Mouse (Mus musculus) limb, embryonic 10.5 days (tissue): ENCODE results near the gene Per1. TPM values are rescaled to one million over a fixed set of nuclear protein-coding genes. Genes with fewer than 3 reads are reported as not detected.
A peak's percentile ranks its signal among the peaks of the same experiment; 100 is the strongest.

Experiments used
- DNase-seq: peaks from one replicate; pipeline ENCODE4 v3.0.0-alpha.2; 2017; ENCODE audit warnings: low spot score
- H3K27ac ChIP-seq: fragments of 300-500 bp; sonication (generic); 2 replicates; pipeline ENCODE4 v1.5.1; 2016; ENCODE audit warnings: mild to moderate bottlenecking
- H3K27me3 ChIP-seq: fragments of 300-500 bp; sonication (generic); 2 replicates; pipeline ENCODE4 v1.6.1; 2016; ENCODE audit warnings: low read depth, mild to moderate bottlenecking; ENCODE audit not compliant: poor library complexity, severe bottlenecking
- H3K36me3 ChIP-seq: fragments of 300-500 bp; sonication (generic); 2 replicates; pipeline ENCODE4 v1.6.1; 2016; ENCODE audit warnings: mild to moderate bottlenecking, moderate library complexity
- H3K4me1 ChIP-seq: fragments of 300-500 bp; sonication (generic); 2 replicates; pipeline ENCODE4 v1.6.1; 2016
- H3K4me3 ChIP-seq: fragments of 300-500 bp; sonication (generic); 2 replicates; pipeline ENCODE4 v1.5.1; 2016; ENCODE audit warnings: mild to moderate bottlenecking, moderate library complexity
- H3K9me3 ChIP-seq: fragments of 300-500 bp; sonication (generic); replicated peaks from 2 replicates; pipeline ENCODE4 v1.6.1; 2016; ENCODE audit warnings: mild to moderate bottlenecking
- WGBS: fragments of 180-500 bp; shearing (Covaris S2); methylation state at CpG from one replicate; pipeline ENCODE4 v1.1.7; 2016; 5-methylcytosine and 5-hydroxymethylcytosine counted together
- polyA plus RNA-seq: library from polyadenylated mRNA; unstranded; fragments of >200 nt; fragmentation: Nextera tagmentation; extraction: Ambion mirVana; gene quantifications from 2 replicates; pipeline ENCODE4 v1.2.1, GENCODE M21; 2016

The Per1 gene
- polyA plus RNA-seq, 1 experiment from 2014 or later = 10.3 TPM

DNA sequence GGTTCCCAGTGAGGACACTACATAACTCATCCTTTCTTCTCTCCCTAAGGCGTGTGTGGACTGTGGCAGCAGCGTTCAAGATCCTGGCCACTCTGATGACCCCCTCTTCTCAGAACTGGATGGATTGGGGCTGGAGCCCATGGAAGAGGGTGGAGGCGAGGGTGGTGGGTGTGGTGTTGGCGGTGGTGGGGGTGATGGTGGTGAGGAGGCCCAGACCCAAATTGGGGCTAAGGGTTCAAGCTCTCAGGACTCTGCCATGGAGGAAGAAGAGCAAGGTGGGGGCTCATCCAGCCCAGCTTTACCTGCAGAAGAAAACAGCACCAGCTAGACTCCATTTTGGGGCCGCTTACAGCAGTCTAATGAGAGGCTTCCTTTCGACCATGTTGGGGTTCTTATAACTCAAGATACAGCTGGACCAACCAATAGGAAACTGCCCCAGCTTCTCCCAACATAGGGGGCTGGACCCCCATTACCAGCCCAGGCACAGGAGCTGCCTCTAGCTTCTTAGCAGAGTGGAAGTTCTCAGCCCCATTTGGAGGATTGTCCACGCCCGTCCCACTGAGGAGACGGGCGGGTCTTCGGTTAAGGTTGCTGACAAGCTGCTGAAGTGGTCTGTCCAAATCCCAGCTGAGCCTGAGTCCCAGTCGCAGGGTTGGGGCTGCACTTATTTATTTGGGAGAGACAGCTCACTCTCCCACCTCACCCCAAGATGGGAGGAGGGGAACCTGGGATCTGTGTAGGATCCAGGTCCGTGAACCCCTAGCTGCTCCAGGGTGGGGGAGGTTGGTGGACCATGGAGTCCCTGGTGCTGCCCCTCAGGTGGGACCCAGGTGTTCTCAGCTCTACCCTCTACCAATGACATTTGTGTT, 14.2 kb downstream of the Per1 start:
- 83% methylated on average over 13 of the region's 13 CpGs for WGBS
- Histone ChIP-seq H3K36me3 (peaks cover 54% of the 10 kb centered on the region), H3K27ac (no peak overlapping the region), H3K27me3 (peaks cover 15% of the 10 kb centered on the region; the same call in 1 of the 2 replicates), H3K9me3 (no peaks in the 10 kb centered on the region), H3K4me3 (peak overlapping the region; percentile 8; the same call in 1 of the 2 replicates), H3K4me1 (peaks cover 26% of the 10 kb centered on the region)
- no peak for DNase-seq

DNA sequence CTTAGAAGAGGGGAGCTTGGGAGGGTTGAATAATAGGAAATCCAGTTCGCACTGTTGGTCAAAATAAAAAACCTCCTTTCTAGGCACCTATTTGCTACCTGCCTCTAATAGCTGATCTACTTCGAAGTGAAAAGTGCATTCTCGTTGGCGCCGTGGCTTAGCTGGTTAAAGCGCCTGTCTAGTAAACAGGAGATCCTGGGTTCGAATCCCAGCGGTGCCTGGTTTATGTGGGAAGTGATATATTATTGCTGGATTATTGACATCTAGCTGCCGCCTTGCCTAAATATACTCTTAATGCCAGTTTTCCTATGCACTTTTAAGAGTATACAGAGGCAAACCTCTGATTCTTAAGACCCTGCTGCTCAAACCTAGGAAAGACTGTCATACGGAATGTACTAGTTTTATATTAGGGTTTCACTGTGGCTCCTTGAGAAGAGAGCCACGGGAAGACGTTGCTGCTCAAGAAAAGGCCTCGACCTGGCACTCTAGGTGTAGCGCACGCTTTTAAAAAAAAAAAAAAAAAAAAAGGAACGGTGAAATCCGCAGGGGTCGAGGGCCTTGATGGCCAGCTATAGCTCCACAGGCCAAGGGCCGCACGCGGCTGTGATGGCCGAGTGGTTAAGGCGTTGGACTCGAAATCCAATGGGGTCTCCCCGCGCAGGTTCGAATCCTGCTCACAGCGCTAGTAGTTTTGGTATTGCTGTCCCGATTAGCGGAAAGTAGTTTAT, 15.5 kb downstream of the Per1 start:
- Histone ChIP-seq H3K4me3 (peak overlapping the region; percentile 62), H3K36me3 (peaks cover 42% of the 10 kb centered on the region), H3K4me1 (peaks cover 26% of the 10 kb centered on the region), H3K27ac (peak overlapping the region; percentile 76), H3K9me3 (no peaks in the 10 kb centered on the region), H3K27me3 (peaks cover 22% of the 10 kb centered on the region)
- WGBS = under 1% methylated on average over 30 of the region's 30 CpGs
- peak; percentile 99 for DNase-seq

DNA sequence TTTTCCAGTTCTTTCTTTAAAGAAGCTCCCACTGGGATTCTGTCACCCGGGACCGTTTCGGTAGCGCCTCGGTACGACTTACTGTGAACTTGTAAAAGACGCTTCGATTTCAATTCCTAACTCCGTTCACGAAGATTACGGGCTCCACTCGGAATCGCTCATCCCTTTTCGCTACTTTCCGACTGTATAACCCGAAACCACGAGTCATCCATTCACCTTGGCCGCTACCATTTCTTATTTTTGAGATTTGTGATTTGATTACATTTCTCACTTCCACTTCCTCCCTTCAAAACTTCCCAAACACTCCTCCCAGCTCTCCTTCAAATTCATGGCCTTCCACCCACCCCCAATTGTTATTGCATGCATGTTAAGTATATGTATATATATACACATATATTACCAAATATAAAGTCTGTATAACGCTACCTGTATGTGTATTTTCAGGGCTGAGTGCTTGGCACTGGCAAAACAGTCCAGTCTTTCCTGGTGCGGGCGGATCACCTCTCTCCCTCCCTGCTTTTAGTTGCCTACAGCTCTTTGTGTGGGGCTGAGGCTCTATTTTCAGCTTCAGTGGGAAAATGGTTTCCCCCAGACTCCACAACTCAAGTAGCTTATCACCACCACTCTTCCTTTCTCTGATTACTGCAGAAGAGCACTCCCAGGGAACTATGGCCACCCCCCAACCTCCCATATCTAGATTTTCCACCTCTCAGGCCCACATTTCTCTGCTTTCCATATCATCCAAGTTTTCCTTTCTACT, 16.2 kb downstream of the Per1 start:
- WGBS = 7% methylated on average over 21 of the region's 21 CpGs
- Histone ChIP-seq H3K4me1 (peaks cover 26% of the 10 kb centered on the region), H3K36me3 (peaks cover 34% of the 10 kb centered on the region), H3K27ac (peak overlapping the region; percentile 76), H3K4me3 (peak overlapping the region; percentile 62), H3K27me3 (peaks cover 29% of the 10 kb centered on the region), H3K9me3 (no peaks in the 10 kb centered on the region)
- DNase-seq = peak; percentile 49

DNA sequence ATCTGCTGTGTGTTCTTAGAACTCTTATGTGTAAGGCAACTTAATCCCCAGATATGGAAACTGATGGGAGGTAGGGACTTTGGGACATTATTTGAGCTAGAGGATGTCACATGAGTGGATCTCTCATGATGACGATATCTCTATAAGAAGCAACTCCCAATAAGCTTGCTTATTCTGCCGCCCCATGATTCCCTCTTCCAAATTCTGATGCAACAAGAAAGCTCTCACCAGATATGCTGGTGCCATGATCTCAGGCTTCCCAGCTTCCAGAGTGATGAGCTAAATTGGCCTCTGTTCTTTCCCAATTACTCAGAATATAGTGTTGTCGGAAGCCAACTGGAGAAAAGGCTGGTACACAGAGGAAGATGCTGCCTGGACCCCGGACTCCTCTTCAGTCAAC, 16.8 kb downstream of the Per1 start:
- WGBS = 61% methylated on average over 4 of the region's 4 CpGs
- H3K27ac ChIP-seq = peak overlapping the region; percentile 76
- peaks cover 26% of the 10 kb centered on the region for H3K4me1 ChIP-seq
- peak overlapping the region; percentile 62; the same call in 1 of the 2 replicates for H3K4me3 ChIP-seq
- H3K27me3 ChIP-seq = peaks cover 36% of the 10 kb centered on the region
- no peak for DNase-seq
- H3K36me3 ChIP-seq = peaks cover 28% of the 10 kb centered on the region
- H3K9me3 ChIP-seq = no peaks in the 10 kb centered on the region

DNA sequence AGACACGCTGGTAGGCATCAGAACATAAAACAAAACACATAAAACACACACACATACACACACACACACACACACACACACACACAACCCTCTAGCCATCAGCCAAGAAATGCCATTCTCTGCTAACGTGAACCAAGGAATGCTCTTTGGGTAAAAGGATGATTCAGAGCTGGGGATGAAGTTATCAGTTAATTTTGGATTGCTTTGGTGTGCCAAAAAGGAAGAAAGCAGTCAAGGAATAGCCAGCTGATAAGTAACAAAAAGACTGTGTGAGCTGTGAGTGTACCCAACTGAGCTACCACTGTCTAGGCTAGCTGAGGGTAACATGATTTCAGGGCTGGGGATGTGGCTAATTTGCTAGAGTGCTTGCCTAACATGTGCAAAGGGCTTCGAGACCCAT, 19.0 kb downstream of the Per1 start:
- H3K4me1 ChIP-seq = peaks cover 38% of the 10 kb centered on the region

DNA sequence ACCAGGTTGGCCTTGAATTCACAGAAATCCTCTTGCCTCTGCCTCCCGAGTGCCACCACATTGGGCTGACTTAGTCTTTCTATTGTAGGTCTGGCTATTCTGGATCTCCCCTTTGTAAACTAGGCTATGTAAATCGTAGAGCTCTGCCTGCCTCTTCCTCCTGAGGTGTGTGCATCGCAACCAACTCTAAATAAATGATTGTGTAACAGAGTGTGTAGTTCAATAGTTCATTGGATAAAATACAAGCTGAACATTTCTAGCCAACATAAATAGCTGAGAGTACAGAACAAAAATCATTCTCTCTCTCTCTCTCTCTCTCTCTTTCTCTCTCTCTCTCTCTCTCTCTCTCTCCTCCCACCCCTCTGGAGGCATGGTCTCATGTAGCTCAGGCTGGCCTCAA, 19.6 kb downstream of the Per1 start:
- Histone ChIP-seq H3K27me3 (peaks cover 41% of the 10 kb centered on the region), H3K4me1 (peaks cover 38% of the 10 kb centered on the region), H3K4me3 (no peak overlapping the region), H3K9me3 (no peaks in the 10 kb centered on the region), H3K36me3 (0 out of 2 replicates have a peak, but pooled peaks cover under 1% of the 10 kb centered on the region), H3K27ac (no peak overlapping the region)
- WGBS = 86% methylated on average over 3 of the region's 3 CpGs
- DNase-seq = no peak

More for the DNA sequence above, 19.0 kb downstream of the Per1 start:
- Histone ChIP-seq H3K27ac (no peak overlapping the region), H3K27me3 (peaks cover 41% of the 10 kb centered on the region), H3K4me3 (no peak overlapping the region), H3K36me3 (peaks cover 6% of the 10 kb centered on the region), H3K9me3 (no peaks in the 10 kb centered on the region)
- no peak for DNase-seq
- 78% methylated on average over 3 of the region's 3 CpGs for WGBS

DNA sequence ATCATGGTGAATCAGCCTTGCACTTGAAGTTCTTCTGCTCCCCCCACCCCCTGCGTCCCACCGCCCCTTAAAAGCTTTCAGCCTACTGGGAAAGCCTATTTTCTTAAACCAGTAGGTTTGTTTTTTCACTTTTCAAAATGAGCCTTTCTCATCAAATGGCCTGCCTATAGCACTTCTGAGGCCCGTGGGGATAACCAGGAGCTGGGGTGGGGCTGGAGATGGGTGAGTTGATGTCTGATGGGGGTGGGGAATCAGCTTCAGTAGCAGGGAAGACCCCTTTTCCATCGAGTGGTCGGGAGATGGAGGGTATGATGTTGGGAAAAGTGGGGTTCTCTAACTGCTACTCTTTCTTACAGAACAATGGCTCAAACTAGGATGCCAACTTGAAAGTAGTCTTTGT, 21.8 kb downstream of the Per1 start:
- Histone ChIP-seq H3K36me3 (no peaks in the 10 kb centered on the region), H3K27ac (no peak overlapping the region), H3K4me1 (peaks cover 48% of the 10 kb centered on the region), H3K27me3 (peaks cover 57% of the 10 kb centered on the region), H3K4me3 (peak overlapping the region; percentile 24; the same call in 1 of the 2 replicates), H3K9me3 (no peaks in the 10 kb centered on the region)
- 45% methylated on average over 5 of the region's 5 CpGs for WGBS
- DNase-seq = no peak

DNA sequence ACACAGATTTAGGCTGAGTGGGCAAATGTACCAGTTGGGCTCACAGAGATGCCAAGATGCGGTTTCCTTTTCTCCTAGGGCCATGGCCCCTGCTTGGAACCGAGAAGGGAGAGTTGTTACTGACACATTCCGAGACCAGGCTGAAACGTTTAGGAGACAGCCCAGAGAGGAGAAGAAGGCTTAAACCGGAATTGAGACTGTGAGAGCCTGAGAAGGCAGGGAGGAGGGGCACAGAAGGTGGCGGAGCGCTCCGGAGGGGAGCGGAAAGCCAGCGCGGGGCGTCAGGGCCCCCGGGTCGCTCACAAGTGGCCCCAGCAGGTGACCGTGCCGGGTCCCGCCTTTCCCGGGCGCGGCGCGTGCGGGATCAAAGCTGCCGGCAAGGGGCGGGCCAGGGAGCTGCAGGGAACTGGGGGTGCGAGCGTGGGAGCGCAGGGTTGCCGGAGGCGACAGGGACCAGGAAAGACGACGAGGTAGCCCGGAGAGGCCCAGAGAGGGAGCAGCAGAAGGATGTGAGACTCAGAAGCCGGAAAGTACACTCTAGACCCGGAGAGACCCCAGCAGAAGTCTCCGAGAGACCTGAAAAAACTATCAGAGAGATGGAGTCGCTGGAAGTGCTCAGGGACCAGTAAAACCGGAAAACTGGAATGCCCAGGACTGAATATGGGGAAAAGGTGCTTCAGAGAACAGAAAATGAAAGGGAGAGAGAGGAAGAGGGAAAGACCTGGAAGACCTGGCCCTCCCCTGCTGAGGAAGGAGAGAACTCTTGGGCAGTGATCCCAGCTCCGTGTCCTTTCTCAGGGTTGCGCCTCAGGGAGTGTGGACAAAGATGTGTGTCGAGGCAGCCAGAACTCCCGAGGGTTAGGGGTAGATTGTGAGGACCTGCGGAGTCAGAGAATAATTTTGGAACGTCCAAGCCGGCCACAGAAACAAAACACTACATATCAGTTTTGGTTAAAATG, 23.0 kb downstream of the Per1 start:
- under 1% methylated on average over 45 of the region's 45 CpGs for WGBS
- Histone ChIP-seq H3K4me3 (peak overlapping the region; percentile 88), H3K4me1 (peaks cover 53% of the 10 kb centered on the region), H3K27ac (peak overlapping the region; percentile 82), H3K27me3 (peaks cover 51% of the 10 kb centered on the region), H3K36me3 (no peaks in the 10 kb centered on the region), H3K9me3 (no peaks in the 10 kb centered on the region)
- peak; percentile 78 for DNase-seq

DNA sequence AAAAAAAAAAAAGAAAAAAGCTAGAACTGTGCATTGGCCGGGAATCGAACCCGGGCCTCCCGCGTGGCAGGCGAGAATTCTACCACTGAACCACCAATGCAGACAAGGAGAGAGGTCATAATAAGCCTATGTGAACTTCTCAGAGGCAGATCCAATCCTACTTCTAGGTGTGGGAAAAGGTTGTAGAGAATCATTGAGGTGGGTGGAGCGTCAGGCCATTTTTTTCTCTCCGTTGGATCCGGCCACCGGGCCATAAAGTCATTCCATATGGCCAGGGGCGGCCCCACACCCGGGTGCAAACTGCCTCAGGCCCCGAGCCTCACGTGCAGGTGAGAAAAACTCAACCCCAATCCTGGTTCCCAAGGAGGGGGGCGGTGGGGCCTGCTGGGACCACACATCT, 23.7 kb downstream of the Per1 start:
- 0% methylated on average over 15 of the region's 15 CpGs for WGBS
- Histone ChIP-seq H3K4me1 (peaks cover 55% of the 10 kb centered on the region), H3K4me3 (peak overlapping the region; percentile 88), H3K27me3 (peaks cover 44% of the 10 kb centered on the region), H3K36me3 (no peaks in the 10 kb centered on the region), H3K9me3 (no peaks in the 10 kb centered on the region), H3K27ac (peak overlapping the region; percentile 71)
- DNase-seq = peak; percentile 86

DNA sequence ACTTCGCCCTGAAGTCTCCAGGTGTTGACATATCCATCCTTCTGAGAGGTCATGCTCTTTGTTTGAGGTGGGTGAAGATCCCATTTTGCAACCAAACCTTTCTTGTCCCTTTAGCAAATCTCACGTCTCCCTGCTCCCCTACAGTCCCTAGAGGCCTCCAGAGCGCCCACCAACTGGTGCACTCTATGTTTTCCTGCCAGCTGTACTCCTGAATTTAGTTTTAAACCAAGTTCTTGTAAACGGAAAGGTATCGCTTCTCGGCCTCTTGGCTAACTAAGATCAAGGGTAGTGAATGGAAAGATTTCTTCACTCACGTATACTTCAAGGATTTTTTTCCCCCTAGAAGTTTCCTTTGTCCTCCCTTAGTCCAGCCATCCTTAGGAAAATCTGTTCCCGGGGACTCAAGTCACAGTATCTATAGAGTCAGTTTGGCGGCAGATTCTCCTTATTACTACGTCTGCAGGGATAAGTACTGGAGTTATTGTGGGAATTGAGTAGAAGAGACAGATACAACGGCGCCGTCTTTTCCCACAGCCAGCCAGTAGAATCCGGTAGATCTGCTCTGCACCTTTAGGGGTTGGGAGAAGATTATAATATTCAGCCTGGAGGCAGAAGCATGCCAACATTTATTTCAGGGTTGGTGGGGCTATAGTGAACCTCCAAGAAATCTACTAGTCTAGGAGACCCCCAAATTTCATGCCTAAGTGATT, 24.6 kb downstream of the Per1 start:
- no peaks in the 10 kb centered on the region for H3K36me3 ChIP-seq
- no peaks in the 10 kb centered on the region for H3K9me3 ChIP-seq
- peaks cover 55% of the 10 kb centered on the region for H3K4me1 ChIP-seq
- H3K4me3 ChIP-seq = peak overlapping the region; percentile 88
- peaks cover 41% of the 10 kb centered on the region for H3K27me3 ChIP-seq
- 18% methylated on average over 14 of the region's 14 CpGs for WGBS
- peak overlapping the region; percentile 71 for H3K27ac ChIP-seq
- no peak for DNase-seq

DNA sequence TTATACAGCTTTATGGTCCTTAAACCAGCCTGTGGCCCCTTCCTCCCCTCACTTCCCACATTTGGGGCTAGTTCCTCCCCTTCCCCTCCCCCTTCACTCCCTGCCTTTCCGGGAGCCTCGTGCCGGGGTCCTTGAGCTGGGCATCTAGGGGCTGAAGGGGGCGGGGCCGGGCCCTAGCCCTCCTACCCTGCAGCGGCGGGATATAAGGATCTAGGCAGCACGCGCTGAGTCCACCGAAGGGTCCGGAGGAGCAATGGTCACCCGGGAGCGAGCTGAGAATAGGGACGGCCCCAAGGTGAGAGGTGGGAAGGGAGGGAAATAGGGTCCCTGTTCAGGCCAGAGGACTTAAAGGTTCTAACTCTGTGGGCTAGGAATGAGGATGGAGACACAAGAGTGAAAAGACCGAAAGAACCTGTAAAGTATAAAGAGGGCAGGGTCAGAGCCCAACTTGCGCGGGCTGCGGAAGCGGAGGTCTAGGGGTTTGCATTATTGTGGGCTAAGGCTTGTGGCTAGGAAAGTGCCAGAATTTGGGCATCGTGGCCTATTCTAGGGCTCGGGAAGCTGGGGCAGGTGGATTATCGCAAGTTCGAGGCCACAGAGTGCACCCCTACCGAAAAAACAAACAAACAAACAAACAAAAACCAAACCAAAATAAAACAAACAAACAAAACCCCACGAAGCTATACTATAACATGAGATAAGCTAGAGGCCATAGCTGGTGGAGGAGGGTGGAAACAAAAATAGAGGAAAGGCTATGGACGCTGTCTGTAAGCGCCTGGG, 25.4 kb downstream of the Per1 start, which contains the start of gene Hes7:
TSS of gene Hes7 (plus strand) at position 184 of the 780 bp plus-strand sequence.
- DNase-seq = peak; percentile 77
- under 1% methylated on average over 27 of the region's 27 CpGs for WGBS
- Histone ChIP-seq H3K36me3 (no peaks in the 10 kb centered on the region), H3K27me3 (peaks cover 35% of the 10 kb centered on the region), H3K4me3 (peak within 1 kb of the TSS; percentile 88), H3K4me1 (peaks cover 57% of the 10 kb centered on the region), H3K9me3 (no peaks in the 10 kb centered on the region), H3K27ac (peak within 1 kb of the TSS; percentile 80)
